Mouse (Mus musculus): ENCODE measurements around the gene Sgsh. TPM values are rescaled to one million over a fixed set of nuclear protein-coding genes. Genes with fewer than 3 reads are reported as not detected.

Gene Sgsh
- total RNA-seq, 2 experiments from 2014 or later: 4.7 to 6.0 TPM

Small RNAs within 50 kb of the gene (microRNA-seq; reads per million reads assigned to microRNA genes)
- gene Mir1932: not detected

Other genes with a start within 250 kb of the Sgsh start
- gene Tbc1d16, start 127.0 kb downstream of the Sgsh start, total RNA-seq (2021): 100 to 1,000 TPM in 1 of 2 experiments, 10 to 100 TPM in 1; 98.2 to 108 TPM
- 1 to 10 TPM; 3.0 to 3.7 TPM for gene Ccdc40, start 127.0 kb downstream of the Sgsh start, total RNA-seq (2021)
- gene Gaa, start 87.6 kb downstream of the Sgsh start, total RNA-seq (2021): 100 to 1,000 TPM; 108 to 124 TPM
- 10 to 100 TPM; 92.3 to 98.1 TPM for gene Eif4a3, start 55.4 kb downstream of the Sgsh start, total RNA-seq (2021)
- under 1 TPM; 0.32 to 0.34 TPM for gene Card14, start 47.8 kb downstream of the Sgsh start, total RNA-seq (2021)
- 1 to 10 TPM; 4.6 to 5.2 TPM for gene Slc26a11, start within 50 bp of the Sgsh start, total RNA-seq (2021)
- gene Rnf213, start 37.6 kb upstream of the Sgsh start, total RNA-seq (2021): 1 to 10 TPM; 2.2 to 3.2 TPM
- 10 to 100 TPM; 23.6 to 25.8 TPM for gene Endov, start 135.8 kb upstream of the Sgsh start, total RNA-seq (2021)
- gene Nptx1, start 192.2 kb upstream of the Sgsh start, total RNA-seq (2021): 10 to 100 TPM; 53.0 to 60.4 TPM
- 10 to 100 TPM; 51.5 to 53.9 TPM for gene Rptor, start 247.4 kb upstream of the Sgsh start, total RNA-seq (2021)

Measured in left cerebral cortex, postnatal 10 days (tissue).